Mouse (Mus musculus) liver, adult 2 months (tissue): ENCODE data around the gene Glrx5.

Source experiments
- CTCF ChIP-seq: fragments of 200-500 bp; IDR thresholded peaks from 2 replicates; pipeline ENCODE4 v1.5.1; 2011; ENCODE audit warnings: low read depth, low read length, control low read depth
- POLR2A ChIP-seq: fragments of 200-500 bp; IDR thresholded peaks from 2 replicates; pipeline ENCODE4 v1.6.1; 2011; ENCODE audit warnings: low read length, control low read depth; ENCODE audit not compliant: insufficient read depth; ENCODE audit errors: extremely low read depth

DNA sequence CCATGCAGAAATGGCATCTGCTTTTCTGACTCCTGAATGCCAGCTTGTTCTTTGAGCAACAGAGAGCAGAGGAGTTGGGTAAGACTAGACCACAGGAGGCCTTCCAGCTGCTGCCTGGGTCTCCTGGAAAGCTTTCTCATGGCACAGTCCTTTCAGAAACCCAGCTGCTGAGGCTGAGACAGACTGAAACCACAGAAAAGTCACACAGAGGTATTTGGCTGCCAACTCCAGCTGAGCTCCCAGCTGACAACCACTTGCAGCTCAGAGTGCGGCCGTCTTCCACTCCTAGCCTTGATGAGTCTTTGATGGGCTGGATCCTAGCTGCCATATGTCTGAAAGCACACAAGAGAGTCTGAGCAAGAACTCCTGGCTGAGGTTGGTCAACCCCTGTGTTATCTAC lies 27.5 kb downstream of the Glrx5 start:
- no peak for TF ChIP-seq POLR2A
- no peak for TF ChIP-seq CTCF
